In the genomic region with DNA sequence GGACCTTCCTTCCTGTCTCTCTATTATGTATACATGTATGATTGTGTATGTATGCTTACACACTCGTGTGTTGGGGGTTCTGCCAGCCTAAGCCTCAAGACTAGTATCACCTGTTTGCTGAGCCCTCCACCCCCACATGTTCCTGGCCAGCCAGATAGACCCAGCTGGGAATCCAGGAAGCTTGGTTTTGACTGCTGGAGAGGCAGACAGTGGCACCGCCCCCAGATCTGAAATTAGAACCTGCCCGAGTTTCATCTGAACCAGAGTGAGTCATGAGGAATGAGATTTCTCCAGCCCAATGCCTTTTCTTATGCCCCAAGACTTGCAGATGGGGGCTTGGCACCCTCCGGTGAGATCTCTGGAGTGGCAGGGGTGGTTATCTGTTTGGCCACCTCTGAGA, we compare ENCODE assay signal across 14 mouse cellular contexts.
DNase-seq lines count a peak whose midpoint lies in the region; ATAC-seq and TF ChIP-seq lines count a peak whose summit lies in the region.
"Had no signal": no experiment of that assay in that cellular context is flagged by ENCODE, and none has a peak within 500 bp of the region (broad histone marks: within the 10 kb centered on the region; RNA-seq: fewer than 3 reads in every experiment).

No protein-coding gene starts in this region.

- H3ac ChIP-seq in myocyte (ENCODE audit: control insufficient read depth, insufficient read length): no peak overlapping the region

- DNase-seq in heart, adult 11 months: peak; percentile 92
- DNase-seq in brain, adult 2 months (ENCODE audit: low read depth, low spot score): peak; percentile 93
- DNase-seq in heart, postnatal 4 days: peak; percentile 21
- DNase-seq in midbrain, embryonic 11.5 days (ENCODE audit: low spot score, missing footprints): no peak
- no peak for DNase-seq in cerebellum, postnatal 25 days
- DNase-seq: embryo, embryonic 11 days; kidney, postnatal 10 days had no signal

- no peaks in the 10 kb centered on the region for H3K36me3 ChIP-seq in heart, embryonic 11.5 days (ENCODE audit: control insufficient read depth, insufficient read depth, low read length)
- no peaks in the 10 kb centered on the region for H3K36me3 ChIP-seq in myocyte (ENCODE audit: control insufficient read depth, insufficient read depth)
- H3K36me3 ChIP-seq in midbrain, embryonic 11.5 days (ENCODE audit: control insufficient read depth, insufficient read depth, low read length): no peaks in the 10 kb centered on the region
- H3K36me3 ChIP-seq: liver, embryonic 15.5 days; midbrain, embryonic 10.5 days; neural tube, embryonic 13.5 days had no signal

- 54% methylated on average over 4 of the region's 4 CpGs for WGBS in heart, embryonic 11.5 days (ENCODE audit: insufficient replicate concordance)
- 81% methylated on average over 4 of the region's 4 CpGs for WGBS in midbrain, embryonic 11.5 days

- H3K27me3 ChIP-seq in heart, embryonic 11.5 days (ENCODE audit: control insufficient read depth, insufficient read depth, low read length): no peaks in the 10 kb centered on the region
- no peaks in the 10 kb centered on the region for H3K27me3 ChIP-seq in myocyte (ENCODE audit: control insufficient read depth, insufficient read depth, insufficient read length)
- no peaks in the 10 kb centered on the region for H3K27me3 ChIP-seq in midbrain, embryonic 11.5 days (ENCODE audit: control insufficient read depth, insufficient read depth, low read length)
- H3K27me3 ChIP-seq: liver, embryonic 15.5 days; neural tube, embryonic 13.5 days had no signal

- no peaks in the 10 kb centered on the region for H3K79me2 ChIP-seq in myocyte (ENCODE audit: control insufficient read depth, insufficient read depth)

- H3K4me2 ChIP-seq in heart, embryonic 11.5 days: no peak overlapping the region
- H3K4me2 ChIP-seq in myocyte (ENCODE audit: low read depth): peak overlapping the region; percentile 62
- no peak overlapping the region for H3K4me2 ChIP-seq in midbrain, embryonic 11.5 days
- H3K4me2 ChIP-seq: liver, embryonic 15.5 days; neural tube, embryonic 13.5 days had no signal

- ATAC-seq in heart, embryonic 11.5 days (replicated peaks; ENCODE audit: insufficient number of reproducible peaks, low FRiP score, low TSS enrichment): no peak
- ATAC-seq in midbrain, embryonic 11.5 days (ENCODE audit: low FRiP score): no peak
- no peak for ATAC-seq in megakaryocyte, adult 5-6 weeks (ENCODE audit: poor library complexity, severe bottlenecking)
- ATAC-seq: forebrain, embryonic 14.5 days had no signal

- H3K9ac ChIP-seq in heart, embryonic 11.5 days (ENCODE audit: low read depth, low read length): no peak overlapping the region
- no peak overlapping the region for H3K9ac ChIP-seq in midbrain, embryonic 11.5 days (ENCODE audit: low read length)
- H3K9ac ChIP-seq: liver, embryonic 15.5 days; neural tube, embryonic 13.5 days had no signal

- H3K27ac ChIP-seq in heart, embryonic 11.5 days (ENCODE audit: low read depth, low read length): no peak overlapping the region
- H3K27ac ChIP-seq in midbrain, embryonic 11.5 days (ENCODE audit: low read depth, low read length): no peak overlapping the region
- H3K27ac ChIP-seq: liver, embryonic 15.5 days; midbrain, embryonic 10.5 days; neural tube, embryonic 13.5 days had no signal

- no peak for TF ChIP-seq POLR2A in myocyte (IDR thresholded peaks at IDR 0.05; ENCODE audit: insufficient read length, low read depth)

- no peaks in the 10 kb centered on the region for H3K9me3 ChIP-seq in heart, embryonic 11.5 days (replicated peaks; ENCODE audit: control insufficient read depth, low read length)
- no peaks in the 10 kb centered on the region for H3K9me3 ChIP-seq in midbrain, embryonic 11.5 days (ENCODE audit: control insufficient read depth, low read length)
- H3K9me3 ChIP-seq: liver, embryonic 15.5 days; midbrain, embryonic 10.5 days; neural tube, embryonic 13.5 days had no signal

- H3K4me3 ChIP-seq in heart, embryonic 11.5 days (ENCODE audit: low read depth, low read length): no peak overlapping the region
- no peak overlapping the region for H3K4me3 ChIP-seq in myocyte
- H3K4me3 ChIP-seq in midbrain, embryonic 11.5 days (ENCODE audit: low read depth, low read length): no peak overlapping the region
- H3K4me3 ChIP-seq: liver, embryonic 15.5 days; midbrain, embryonic 10.5 days; neural tube, embryonic 13.5 days had no signal

- H3K4me1 ChIP-seq in heart, embryonic 11.5 days (ENCODE audit: control insufficient read depth, insufficient read depth, low read length): peaks cover 42% of the 10 kb centered on the region
- peaks cover 16% of the 10 kb centered on the region for H3K4me1 ChIP-seq in midbrain, embryonic 11.5 days (ENCODE audit: control insufficient read depth, insufficient read depth, low read length)
- H3K4me1 ChIP-seq: liver, embryonic 15.5 days had no signal

TF ChIP-seq in myocyte, 11 proteins besides CTCF, POLR2A, EP300 and RAD21:
- TF ChIP-seq USF1 (IDR thresholded peaks at IDR 0.05; ENCODE audit: low read depth) (no peak), TCF12 (IDR thresholded peaks at IDR 0.05; ENCODE audit: insufficient read depth, poor library complexity, severe bottlenecking) (no peak), MYOG (IDR thresholded peaks at IDR 0.05; ENCODE audit: control insufficient read depth in 1 of 3, insufficient read depth in 1 of 3, insufficient read length in 2 of 3, low read depth in 2 of 3) (peak in 1 of 3 experiments; percentile 76), MYOD1 (IDR thresholded peaks at IDR 0.05; ENCODE audit: control insufficient read depth in 1 of 3, insufficient read length in 2 of 3, low read depth in 2 of 3) (peak in 2 of 3 experiments; percentile 60 to 89), CEBPB (IDR thresholded peaks at IDR 0.05; ENCODE audit: insufficient read depth, poor library complexity, severe bottlenecking) (no peak)

Comparison
In these comparisons a context has a peak if more than half of its experiments do, and no peak if none do; other contexts are left out.
1. DNase-seq: peak in heart, adult 11 months (single experiment), brain, adult 2 months (single experiment) and heart, postnatal 4 days (single experiment); none in midbrain, embryonic 11.5 days (single experiment) and cerebellum, postnatal 25 days (0 of 2).